Mouse (Mus musculus) layer of hippocampus, postnatal 36 days (tissue): ENCODE results near the gene Supv3l1. TPM values are rescaled to one million over a fixed set of nuclear protein-coding genes. Genes with fewer than 3 reads are reported as not detected.

Experiments used
- DNase-seq, 2 experiments: peaks; one replicate each; pipeline ENCODE4 v3.0.0; 2022
- total RNA-seq, 2 experiments: library from RNA; stranded (reverse); gene quantifications; 2 replicates each; pipeline ENCODE4 v1.2.3; 2021

The Supv3l1 gene
- total RNA-seq, 2 experiments from 2014 or later, result 25.2 to 26.6 TPM

DNA sequence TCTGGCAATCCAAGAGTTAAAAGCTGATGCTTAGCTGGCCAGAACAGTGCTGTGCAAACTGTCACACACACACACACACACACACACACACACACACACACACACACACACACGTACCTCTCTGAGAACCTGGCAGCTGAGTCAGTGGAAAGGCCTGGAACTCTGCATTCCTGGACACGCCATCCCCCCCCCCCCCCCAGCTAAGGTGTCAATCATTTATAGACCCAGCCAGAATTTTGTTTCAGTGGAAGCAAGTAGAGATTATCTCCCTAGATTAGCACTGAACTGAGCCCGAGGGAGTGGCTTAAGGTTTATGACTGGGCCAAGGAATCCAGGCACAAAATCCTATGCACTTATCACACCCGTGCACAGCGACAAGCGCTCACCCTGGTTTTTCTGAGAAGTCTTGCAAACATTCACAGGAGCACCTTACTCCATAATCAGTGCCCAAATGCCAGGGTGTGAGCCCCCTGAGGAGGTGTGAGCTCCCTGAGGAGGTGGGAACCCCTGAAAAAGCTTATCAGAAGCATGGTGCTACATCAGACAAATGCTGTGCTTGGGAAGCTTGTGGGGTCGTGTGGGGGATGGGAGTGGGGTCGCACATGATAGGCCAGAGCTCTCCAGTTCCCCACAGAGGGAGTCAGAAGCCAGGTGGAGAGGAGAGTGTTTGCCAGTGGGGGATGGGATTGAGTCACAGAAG, 36.5 kb downstream of the Supv3l1 start:
- DNase-seq, result no peak

DNA sequence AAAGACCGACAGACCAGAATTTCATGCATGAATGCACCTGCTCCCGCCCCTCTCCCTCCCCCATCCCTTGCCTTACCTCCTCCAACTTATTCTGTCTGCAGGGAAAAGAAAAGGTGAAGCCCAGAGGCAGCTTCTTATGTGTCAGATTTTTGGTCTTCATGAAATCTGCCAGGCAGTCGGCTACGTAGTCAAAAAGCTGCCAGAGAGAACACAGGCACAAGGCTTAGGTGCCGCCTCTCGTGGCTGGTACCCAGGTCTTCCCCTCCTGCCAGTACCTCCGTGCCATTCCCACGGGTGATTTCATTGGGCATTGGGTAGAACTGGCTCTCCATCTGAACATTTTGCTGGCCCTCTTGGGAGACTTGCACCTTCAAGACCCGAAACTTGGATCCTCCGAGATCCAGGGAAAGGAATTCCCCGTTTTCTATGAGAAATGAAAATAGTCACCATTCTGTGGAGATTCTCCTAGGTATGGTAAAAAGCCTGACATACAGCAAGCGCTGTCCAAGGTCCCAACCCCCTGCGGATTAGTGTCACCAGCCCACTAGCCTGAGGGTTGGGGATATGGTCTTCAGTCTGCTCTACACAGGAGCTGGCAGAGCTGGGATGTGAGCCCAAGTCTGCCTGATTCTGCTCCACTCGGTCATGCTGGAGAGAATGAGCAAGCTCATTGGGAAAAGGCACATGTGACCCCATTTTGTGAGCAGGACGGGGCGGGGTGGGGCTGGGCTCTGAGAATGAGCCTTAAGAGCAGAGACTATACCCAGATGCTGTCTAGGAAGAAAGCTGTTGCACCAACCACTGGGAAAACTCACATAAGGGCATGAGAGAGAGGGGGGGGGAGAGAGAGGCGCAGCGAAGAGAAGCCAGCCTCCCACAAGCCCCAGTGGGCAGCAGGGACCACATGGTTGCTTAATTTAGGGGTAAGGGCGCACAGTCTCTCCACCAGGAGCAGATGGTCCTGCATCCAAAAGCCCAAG, 37.8 kb downstream of the Supv3l1 start:
- DNase-seq, result no peak

DNA sequence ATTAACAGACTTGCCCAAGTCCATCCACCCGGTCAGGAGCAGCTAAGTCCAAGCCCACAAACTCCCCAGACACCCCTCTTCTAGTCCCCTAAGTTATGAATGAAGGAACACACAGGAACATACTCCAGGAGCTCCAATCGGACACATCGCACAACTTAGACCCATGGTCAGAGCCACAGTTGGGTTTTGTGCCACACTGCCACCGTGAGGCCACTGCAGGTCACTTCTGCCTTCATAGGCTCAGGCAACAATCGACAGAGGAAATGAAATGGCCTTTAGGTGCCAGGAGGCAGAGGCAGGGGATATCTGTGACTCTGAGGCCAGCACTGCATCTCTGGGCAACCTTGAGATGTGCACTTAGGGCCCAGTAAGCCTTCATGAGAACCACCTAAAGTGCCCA, 38.6 kb downstream of the Supv3l1 start:
- peak; percentile 44 to 55 for DNase-seq

DNA sequence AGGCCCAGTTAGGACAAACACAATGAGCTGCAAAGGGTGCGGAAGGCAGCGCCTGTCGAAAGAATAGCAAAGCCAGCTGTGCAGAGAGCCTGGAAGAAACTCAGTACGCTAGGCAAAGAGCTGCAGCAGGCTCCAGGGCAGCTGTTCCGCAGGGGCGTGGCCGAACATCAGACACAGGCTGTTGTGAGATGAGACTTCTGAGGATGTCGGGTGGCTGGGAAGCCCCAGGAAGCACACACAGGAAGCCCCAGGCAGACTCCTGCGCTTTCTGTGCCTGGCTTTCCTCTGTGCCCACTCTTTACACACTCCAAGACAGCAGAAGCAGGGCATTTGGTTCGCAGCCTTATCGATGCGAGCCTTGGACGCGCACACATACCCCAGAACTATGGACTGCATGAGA, 44.6 kb downstream of the Supv3l1 start:
- DNase-seq, result no peak

GRCm38 (mm10) chr10:62401641-62402111, 47.9 kb downstream of the Supv3l1 start:
- DNase-seq, result no peak

DNA sequence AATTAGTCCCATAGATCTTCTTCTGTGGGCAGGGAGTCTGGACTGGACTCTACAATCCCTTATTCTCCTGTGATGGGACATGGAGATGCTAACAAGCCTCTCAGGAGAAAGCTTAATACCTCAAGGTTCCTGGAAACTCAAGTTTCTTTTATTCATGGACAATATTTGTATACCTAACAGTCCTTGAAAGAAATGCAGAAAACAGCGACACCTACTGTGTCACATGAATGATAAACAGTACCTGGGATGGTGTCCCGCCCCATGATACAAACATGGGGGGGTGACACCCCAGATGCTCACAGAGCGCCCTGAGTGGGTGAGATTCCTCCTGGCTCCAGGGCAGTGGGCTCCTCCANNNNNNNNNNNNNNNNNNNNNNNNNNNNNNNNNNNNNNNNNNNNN, 66.5 kb downstream of the Supv3l1 start:
- no peak for DNase-seq

GRCm38 (mm10) chr10:62380936-62381335, 68.6 kb downstream of the Supv3l1 start:
- no peak for DNase-seq

DNA sequence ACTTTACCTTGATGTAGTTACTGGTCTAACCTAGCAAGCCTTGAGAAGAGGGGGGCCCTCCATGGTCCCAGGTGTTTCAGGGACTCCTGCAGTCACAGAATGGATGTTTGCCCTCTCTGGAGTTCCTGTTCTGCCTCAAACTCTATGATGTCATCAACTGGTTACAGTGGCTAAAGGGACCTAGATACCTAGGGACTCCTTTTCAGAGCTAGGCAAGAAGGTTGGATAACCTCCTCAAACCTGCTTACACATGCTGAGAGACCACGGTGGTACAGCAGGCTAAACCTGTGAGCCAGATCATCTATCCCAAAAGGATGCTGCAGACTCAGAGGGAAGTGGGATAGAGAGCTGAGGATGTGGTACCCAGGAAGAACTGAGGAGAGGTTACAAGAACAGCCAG, 69.7 kb downstream of the Supv3l1 start, which contains the start of gene Hk1:
TSS of gene Hk1 (minus strand) at position 101 of the 400 bp plus-strand sequence.
- no peak for DNase-seq

Other genes with a start within 250 kb of the Supv3l1 start
- gene Tspan15, start 218.5 kb downstream of the Supv3l1 start, total RNA-seq, result 10 to 100 TPM; 18.3 to 18.5 TPM
- gene Tacr2, start 197.3 kb downstream of the Supv3l1 start, total RNA-seq, result not detected
- 100 to 1,000 TPM; 287 to 297 TPM for gene Hk1, start 69.8 kb downstream of the Supv3l1 start, total RNA-seq
- 1 to 10 TPM; 3.0 to 3.8 TPM for gene Hkdc1, start 27.2 kb downstream of the Supv3l1 start, total RNA-seq
- gene 4930507D05Rik, start 249 bp downstream of the Supv3l1 start, total RNA-seq, result 1 to 10 TPM; 1.2 to 1.3 TPM
- gene Vps26a, start 37.1 kb upstream of the Supv3l1 start, total RNA-seq, result 10 to 100 TPM; 43.2 to 46.8 TPM
- 1 to 10 TPM; 8.4 to 8.5 TPM for gene Srgn, start 77.7 kb upstream of the Supv3l1 start, total RNA-seq
- gene Kif1bp, start 128.7 kb upstream of the Supv3l1 start, total RNA-seq, result 100 to 1,000 TPM; 206 to 214 TPM
- gene Ddx21, start 152.5 kb upstream of the Supv3l1 start, total RNA-seq, result 10 to 100 TPM; 21.1 to 22.5 TPM
- gene Ddx50, start 201.5 kb upstream of the Supv3l1 start, total RNA-seq, result 100 to 1,000 TPM in 1 of 2 experiments, 10 to 100 TPM in 1; 86.6 to 101 TPM